Mouse (Mus musculus): ENCODE measurements around the gene Adam12.

- TF ChIP-seq CTCF (IDR thresholded peaks at IDR 0.05; ENCODE audit: control insufficient read depth, insufficient read depth, low read length) (no peak), POLR2A (IDR thresholded peaks at IDR 0.05; ENCODE audit: borderline replicate concordance, control insufficient read depth, low read depth, low read length) (no peak)
Measured at GRCm38 (mm10) chr7:133967906-133968305, 264.0 kb downstream of the Adam12 start.

Data from bone marrow, adult 2 months (tissue).